Mouse (Mus musculus) neural tube, embryonic 15.5 days (tissue): ENCODE data around the gene Hoxd9. TPM values are rescaled to one million over a fixed set of nuclear protein-coding genes. Genes with fewer than 3 reads are reported as not detected.

Source experiments
- ATAC-seq: fragments of 200-750 bp; cut with Nextera tagmentation; 2 replicates; pipeline ENCODE4 v1.8.0; 2017; ENCODE audit warnings: mild to moderate bottlenecking, moderate TSS enrichment, moderate library complexity; ENCODE audit not compliant: low FRiP score
- H3K27ac ChIP-seq: fragments of 300-500 bp; sonication (generic); replicated peaks from 2 replicates; pipeline ENCODE4 v1.5.1; 2015; ENCODE audit warnings: mild to moderate bottlenecking, inconsistent platforms
- H3K27me3 ChIP-seq: fragments of 300-500 bp; sonication (generic); replicated peaks from 2 replicates; pipeline ENCODE4 v1.6.1; 2015; ENCODE audit warnings: inconsistent platforms
- H3K36me3 ChIP-seq: fragments of 300-500 bp; sonication (generic); 2 replicates; pipeline ENCODE4 v1.6.1; 2015; ENCODE audit warnings: inconsistent platforms
- H3K4me1 ChIP-seq: fragments of 300-500 bp; sonication (generic); 2 replicates; pipeline ENCODE4 v1.6.1; 2015; ENCODE audit warnings: inconsistent platforms
- H3K4me2 ChIP-seq: fragments of 300-500 bp; sonication (generic); 2 replicates; pipeline ENCODE4 v1.6.1; 2015; ENCODE audit warnings: inconsistent platforms, mild to moderate bottlenecking, moderate library complexity
- H3K4me3 ChIP-seq: fragments of 300-500 bp; sonication (generic); replicated peaks from 2 replicates; pipeline ENCODE4 v1.5.1; 2015; ENCODE audit warnings: mild to moderate bottlenecking, inconsistent platforms
- H3K9ac ChIP-seq: fragments of 300-500 bp; sonication (generic); replicated peaks from 2 replicates; pipeline ENCODE4 v1.6.1; 2015; ENCODE audit warnings: mild to moderate bottlenecking, inconsistent platforms
- H3K9me3 ChIP-seq: fragments of 300-500 bp; sonication (generic); replicated peaks from 2 replicates; pipeline ENCODE4 v1.6.1; 2016; ENCODE audit warnings: inconsistent platforms
- WGBS: fragments of 180-500 bp; shearing (Covaris S2); methylation state at CpG from one replicate; pipeline ENCODE4 v1.1.7; 2015; ENCODE audit warnings: mixed read lengths; 5-methylcytosine and 5-hydroxymethylcytosine counted together
- polyA plus RNA-seq: library from polyadenylated mRNA; unstranded; fragments of >200 nt; fragmentation: Nextera tagmentation; extraction: Ambion mirVana; gene quantifications from 2 replicates; pipeline ENCODE4 v1.2.1, GENCODE M21; 2015

The Hoxd9 gene
- polyA plus RNA-seq, 1 experiment from 2014 or later: 20.0 TPM

GRCm38 (mm10) chr2:74695383-74695782, 2.1 kb upstream of the Hoxd9 start:
- Histone ChIP-seq H3K27ac (peak overlapping the region; percentile 28; the same call in 1 of the 2 replicates), H3K4me3 (peak overlapping the region; percentile 50; the same call in 1 of the 2 replicates), H3K27me3 (peaks cover 50% of the 10 kb centered on the region), H3K9me3 (no peaks in the 10 kb centered on the region), H3K4me1 (peaks cover 56% of the 10 kb centered on the region), H3K4me2 (peak overlapping the region; percentile 68), H3K36me3 (no peaks in the 10 kb centered on the region), H3K9ac (0 out of 2 replicates have a peak overlapping the region, but pooled peaks have one; percentile 10)
- 11% methylated on average over 1 of the region's 1 CpGs for WGBS
- no peak for ATAC-seq

- ATAC-seq: no peak
- H3K4me3 ChIP-seq: peak overlapping the region; percentile 50
- peak overlapping the region; percentile 32; the same call in 1 of the 2 replicates for H3K9ac ChIP-seq
- H3K4me2 ChIP-seq: peak overlapping the region; percentile 68
- H3K27ac ChIP-seq: peak overlapping the region; percentile 89
- H3K9me3 ChIP-seq: no peaks in the 10 kb centered on the region
- H3K4me1 ChIP-seq: peaks cover 60% of the 10 kb centered on the region
- H3K27me3 ChIP-seq: peaks cover 53% of the 10 kb centered on the region
- H3K36me3 ChIP-seq: no peaks in the 10 kb centered on the region
- 13% methylated on average over 7 of the region's 7 CpGs for WGBS
These were observed 1.6 kb upstream of the Hoxd9 start for GRCm38 (mm10) chr2:74695813-74696430.

GRCm38 (mm10) chr2:74696442-74697335, 838 bp upstream of the Hoxd9 start:
- Histone ChIP-seq H3K9ac (peak overlapping the region; percentile 63), H3K4me2 (peak overlapping the region; percentile 68), H3K4me3 (peak overlapping the region; percentile 50), H3K4me1 (peaks cover 52% of the 10 kb centered on the region), H3K27ac (peak overlapping the region; percentile 89), H3K36me3 (no peaks in the 10 kb centered on the region), H3K9me3 (no peaks in the 10 kb centered on the region), H3K27me3 (peaks cover 49% of the 10 kb centered on the region)
- WGBS: 3% methylated on average over 34 of the region's 34 CpGs
- peak; percentile 8; the same call in 1 of the 2 replicates for ATAC-seq

GRCm38 (mm10) chr2:74698201-74699052, 900 bp downstream of the Hoxd9 start:
- WGBS: under 1% methylated on average over 79 of the region's 86 CpGs
- H3K9ac ChIP-seq: peak overlapping the region; percentile 63
- H3K4me3 ChIP-seq: peak overlapping the region; percentile 50
- no peaks in the 10 kb centered on the region for H3K9me3 ChIP-seq
- peaks cover 33% of the 10 kb centered on the region for H3K27me3 ChIP-seq
- H3K4me2 ChIP-seq: peak overlapping the region; percentile 68
- peaks cover 42% of the 10 kb centered on the region for H3K4me1 ChIP-seq
- peak overlapping the region; percentile 89 for H3K27ac ChIP-seq
- ATAC-seq: peak; percentile 34; the same call in 1 of the 2 replicates
- no peaks in the 10 kb centered on the region for H3K36me3 ChIP-seq

- H3K4me2 ChIP-seq: peak overlapping the region; percentile 68
- ATAC-seq: 0 out of 2 replicates have a peak, but pooled peaks have one; percentile 5
- WGBS: 2% methylated on average over 17 of the region's 17 CpGs
These were observed 1.5 kb downstream of the Hoxd9 start for GRCm38 (mm10) chr2:74699053-74699430.

GRCm38 (mm10) chr2:74699664-74700545, 2.4 kb downstream of the Hoxd9 start:
- Histone ChIP-seq H3K4me3 (peak overlapping the region; percentile 50), H3K4me1 (peaks cover 51% of the 10 kb centered on the region), H3K27me3 (peaks cover 25% of the 10 kb centered on the region), H3K27ac (peak overlapping the region; percentile 89), H3K9ac (peak overlapping the region; percentile 63), H3K4me2 (peak overlapping the region; percentile 68), H3K9me3 (no peaks in the 10 kb centered on the region), H3K36me3 (no peaks in the 10 kb centered on the region)
- ATAC-seq: no peak
- 6% methylated on average over 23 of the region's 23 CpGs for WGBS

More at GRCm38 (mm10) chr2:74699053-74699430, 1.5 kb downstream of the Hoxd9 start:
- Histone ChIP-seq H3K27me3 (peaks cover 30% of the 10 kb centered on the region), H3K9me3 (no peaks in the 10 kb centered on the region), H3K9ac (peak overlapping the region; percentile 63), H3K4me3 (peak overlapping the region; percentile 50), H3K27ac (peak overlapping the region; percentile 89), H3K36me3 (no peaks in the 10 kb centered on the region), H3K4me1 (peaks cover 48% of the 10 kb centered on the region)

GRCm38 (mm10) chr2:74700546-74701112, 3.1 kb downstream of the Hoxd9 start:
- peak overlapping the region; percentile 68 for H3K4me2 ChIP-seq
- ATAC-seq: no peak
- peaks cover 18% of the 10 kb centered on the region for H3K27me3 ChIP-seq
- peaks cover 45% of the 10 kb centered on the region for H3K4me1 ChIP-seq
- H3K9me3 ChIP-seq: no peaks in the 10 kb centered on the region
- WGBS: 11% methylated on average over 22 of the region's 22 CpGs
- H3K4me3 ChIP-seq: peak overlapping the region; percentile 50
- H3K9ac ChIP-seq: peak overlapping the region; percentile 63
- H3K36me3 ChIP-seq: no peaks in the 10 kb centered on the region
- H3K27ac ChIP-seq: peak overlapping the region; percentile 89

GRCm38 (mm10) chr2:74701949-74702819, 4.7 kb downstream of the Hoxd9 start:
- H3K4me1 ChIP-seq: peaks cover 36% of the 10 kb centered on the region
- 10% methylated on average over 17 of the region's 17 CpGs for WGBS
- peak overlapping the region; percentile 39 for H3K4me2 ChIP-seq

GRCm38 (mm10) chr2:74702820-74703219, 5.3 kb downstream of the Hoxd9 start:
- Histone ChIP-seq H3K9me3 (no peaks in the 10 kb centered on the region), H3K27me3 (0 out of 2 replicates have a peak, but pooled peaks cover 11% of the 10 kb centered on the region), H3K4me2 (peak overlapping the region; percentile 60; the same call in 1 of the 2 replicates), H3K4me1 (peaks cover 37% of the 10 kb centered on the region), H3K4me3 (no peak overlapping the region), H3K9ac (no peak overlapping the region), H3K27ac (no peak overlapping the region), H3K36me3 (no peaks in the 10 kb centered on the region)
- 36% methylated on average over 6 of the region's 6 CpGs for whole genome bisulfite sequencing
- no peak for ATAC-seq

More at GRCm38 (mm10) chr2:74701949-74702819, 4.7 kb downstream of the Hoxd9 start:
- Histone ChIP-seq H3K9me3 (no peaks in the 10 kb centered on the region), H3K4me3 (no peak overlapping the region), H3K27ac (peak overlapping the region; percentile 43; the same call in 1 of the 2 replicates), H3K36me3 (no peaks in the 10 kb centered on the region), H3K9ac (no peak overlapping the region), H3K27me3 (0 out of 2 replicates have a peak, but pooled peaks cover 11% of the 10 kb centered on the region)
- no peak for ATAC-seq
